Mouse (Mus musculus): ENCODE data around the gene Sumf1. TPM values are rescaled to one million over a fixed set of nuclear protein-coding genes. Genes with fewer than 3 reads are reported as not detected.

Gene Sumf1
- polyA plus RNA-seq, 1 experiment from 2014 or later: 22.1 TPM

GRCm38 (mm10) chr6:108225027-108225426 lies 39.6 kb upstream of the Sumf1 start:
- WGBS: 71% methylated on average over 2 of the region's 2 CpGs
- no peaks in the 10 kb centered on the region for H3K36me3 ChIP-seq (ENCODE audit: control insufficient read depth, insufficient read depth, low read length)
- no peak for ATAC-seq

GRCm38 (mm10) chr6:108224361-108224760 lies 39.0 kb upstream of the Sumf1 start:
- Histone ChIP-seq H3K4me2 (ENCODE audit: low read depth, low read length) (no peak overlapping the region), H3K4me1 (ENCODE audit: control insufficient read depth, insufficient read depth, low read length) (no peaks in the 10 kb centered on the region), H3K9ac (ENCODE audit: low read depth, low read length) (no peak overlapping the region), H3K27ac (ENCODE audit: low read length) (no peak overlapping the region), H3K27me3 (replicated peaks; ENCODE audit: control insufficient read depth, insufficient read depth, low read length) (no peaks in the 10 kb centered on the region), H3K4me3 (ENCODE audit: low read length) (no peak overlapping the region), H3K9me3 (ENCODE audit: control insufficient read depth, low read length) (no peaks in the 10 kb centered on the region), H3K36me3 (ENCODE audit: control insufficient read depth, insufficient read depth, low read length) (no peaks in the 10 kb centered on the region)
- 93% methylated on average over 4 of the region's 4 CpGs for WGBS
- ATAC-seq: no peak

More at GRCm38 (mm10) chr6:108225027-108225426, 39.6 kb upstream of the Sumf1 start:
- Histone ChIP-seq H3K4me1 (ENCODE audit: control insufficient read depth, insufficient read depth, low read length) (no peaks in the 10 kb centered on the region), H3K9me3 (ENCODE audit: control insufficient read depth, low read length) (no peaks in the 10 kb centered on the region), H3K9ac (ENCODE audit: low read depth, low read length) (no peak overlapping the region), H3K4me3 (ENCODE audit: low read length) (no peak overlapping the region), H3K27ac (ENCODE audit: low read length) (no peak overlapping the region), H3K4me2 (ENCODE audit: low read depth, low read length) (no peak overlapping the region), H3K27me3 (replicated peaks; ENCODE audit: control insufficient read depth, insufficient read depth, low read length) (no peaks in the 10 kb centered on the region)

- H3K27ac ChIP-seq (ENCODE audit: low read length): no peak overlapping the region
- H3K9me3 ChIP-seq (ENCODE audit: control insufficient read depth, low read length): no peaks in the 10 kb centered on the region
- 90% methylated on average over 5 of the region's 5 CpGs for WGBS
- no peaks in the 10 kb centered on the region for H3K36me3 ChIP-seq (ENCODE audit: control insufficient read depth, insufficient read depth, low read length)
- no peaks in the 10 kb centered on the region for H3K27me3 ChIP-seq (replicated peaks; ENCODE audit: control insufficient read depth, insufficient read depth, low read length)
- no peak overlapping the region for H3K4me3 ChIP-seq (ENCODE audit: low read length)
- H3K4me2 ChIP-seq (ENCODE audit: low read depth, low read length): no peak overlapping the region
- H3K9ac ChIP-seq (ENCODE audit: low read depth, low read length): no peak overlapping the region
- ATAC-seq: no peak
- no peaks in the 10 kb centered on the region for H3K4me1 ChIP-seq (ENCODE audit: control insufficient read depth, insufficient read depth, low read length)
Observed at GRCm38 (mm10) chr6:108222875-108223274, 37.5 kb upstream of the Sumf1 start.

- H3K9me3 ChIP-seq (ENCODE audit: control insufficient read depth, low read length): no peaks in the 10 kb centered on the region
- 51% methylated on average over 5 of the region's 5 CpGs for WGBS
Observed at GRCm38 (mm10) chr6:108222435-108222834, 37.1 kb upstream of the Sumf1 start.

GRCm38 (mm10) chr6:108217987-108218386 lies 32.6 kb upstream of the Sumf1 start:
- H3K9ac ChIP-seq (ENCODE audit: low read depth, low read length): no peak overlapping the region
- WGBS: 88% methylated on average over 3 of the region's 3 CpGs
- no peak overlapping the region for H3K27ac ChIP-seq (ENCODE audit: low read length)
- H3K9me3 ChIP-seq (ENCODE audit: control insufficient read depth, low read length): no peaks in the 10 kb centered on the region
- no peak overlapping the region for H3K4me2 ChIP-seq (ENCODE audit: low read depth, low read length)
- H3K27me3 ChIP-seq (replicated peaks; ENCODE audit: control insufficient read depth, insufficient read depth, low read length): no peaks in the 10 kb centered on the region
- H3K36me3 ChIP-seq (ENCODE audit: control insufficient read depth, insufficient read depth, low read length): no peaks in the 10 kb centered on the region
- H3K4me1 ChIP-seq (ENCODE audit: control insufficient read depth, insufficient read depth, low read length): peaks cover 3% of the 10 kb centered on the region; the same call in 1 of the 2 replicates
- ATAC-seq: no peak
- no peak overlapping the region for H3K4me3 ChIP-seq (ENCODE audit: low read length)

More at GRCm38 (mm10) chr6:108222435-108222834, 37.1 kb upstream of the Sumf1 start:
- no peak for ATAC-seq
- no peak overlapping the region for H3K4me3 ChIP-seq (ENCODE audit: low read length)
- H3K27me3 ChIP-seq (replicated peaks; ENCODE audit: control insufficient read depth, insufficient read depth, low read length): no peaks in the 10 kb centered on the region
- no peaks in the 10 kb centered on the region for H3K36me3 ChIP-seq (ENCODE audit: control insufficient read depth, insufficient read depth, low read length)
- H3K27ac ChIP-seq (ENCODE audit: low read length): no peak overlapping the region
- H3K4me2 ChIP-seq (ENCODE audit: low read depth, low read length): no peak overlapping the region
- no peak overlapping the region for H3K9ac ChIP-seq (ENCODE audit: low read depth, low read length)
- H3K4me1 ChIP-seq (ENCODE audit: control insufficient read depth, insufficient read depth, low read length): no peaks in the 10 kb centered on the region

GRCm38 (mm10) chr6:108216832-108217231 lies 31.4 kb upstream of the Sumf1 start:
- Histone ChIP-seq H3K4me3 (ENCODE audit: low read length) (no peak overlapping the region), H3K27me3 (replicated peaks; ENCODE audit: control insufficient read depth, insufficient read depth, low read length) (no peaks in the 10 kb centered on the region), H3K27ac (ENCODE audit: low read length) (no peak overlapping the region), H3K36me3 (ENCODE audit: control insufficient read depth, insufficient read depth, low read length) (no peaks in the 10 kb centered on the region), H3K9me3 (ENCODE audit: control insufficient read depth, low read length) (no peaks in the 10 kb centered on the region), H3K4me2 (ENCODE audit: low read depth, low read length) (no peak overlapping the region), H3K9ac (ENCODE audit: low read depth, low read length) (no peak overlapping the region), H3K4me1 (ENCODE audit: control insufficient read depth, insufficient read depth, low read length) (peaks cover 4% of the 10 kb centered on the region; the same call in 1 of the 2 replicates)
- WGBS: 89% methylated on average over 8 of the region's 8 CpGs
- ATAC-seq: no peak

- Histone ChIP-seq H3K9me3 (ENCODE audit: control insufficient read depth, low read length) (no peaks in the 10 kb centered on the region), H3K4me2 (ENCODE audit: low read depth, low read length) (no peak overlapping the region), H3K27ac (ENCODE audit: low read length) (no peak overlapping the region), H3K27me3 (replicated peaks; ENCODE audit: control insufficient read depth, insufficient read depth, low read length) (no peaks in the 10 kb centered on the region), H3K4me1 (ENCODE audit: control insufficient read depth, insufficient read depth, low read length) (peaks cover 8% of the 10 kb centered on the region), H3K9ac (ENCODE audit: low read depth, low read length) (no peak overlapping the region), H3K36me3 (ENCODE audit: control insufficient read depth, insufficient read depth, low read length) (no peaks in the 10 kb centered on the region), H3K4me3 (ENCODE audit: low read length) (no peak overlapping the region)
- 88% methylated on average over 5 of the region's 5 CpGs for WGBS
- no peak for ATAC-seq
Observed at GRCm38 (mm10) chr6:108216091-108216490, 30.7 kb upstream of the Sumf1 start.

GRCm38 (mm10) chr6:108214294-108214925 lies 29.0 kb upstream of the Sumf1 start:
- Histone ChIP-seq H3K9ac (ENCODE audit: low read depth, low read length) (peak overlapping the region; percentile 75), H3K9me3 (ENCODE audit: control insufficient read depth, low read length) (no peaks in the 10 kb centered on the region), H3K27me3 (replicated peaks; ENCODE audit: control insufficient read depth, insufficient read depth, low read length) (no peaks in the 10 kb centered on the region), H3K4me1 (ENCODE audit: control insufficient read depth, insufficient read depth, low read length) (peaks cover 8% of the 10 kb centered on the region), H3K4me2 (ENCODE audit: low read depth, low read length) (peak overlapping the region; percentile 83), H3K4me3 (ENCODE audit: low read length) (peak overlapping the region; percentile 81), H3K36me3 (ENCODE audit: control insufficient read depth, insufficient read depth, low read length) (no peaks in the 10 kb centered on the region), H3K27ac (ENCODE audit: low read length) (no peak overlapping the region)
- no peak for ATAC-seq
- WGBS: 17% methylated on average over 10 of the region's 10 CpGs

GRCm38 (mm10) chr6:108213481-108214293 lies 28.3 kb upstream of the Sumf1 start:
- ATAC-seq: peak; percentile 5; the same call in 1 of the 2 replicates
- peak overlapping the region; percentile 81 for H3K4me3 ChIP-seq (ENCODE audit: low read length)
- peak overlapping the region; percentile 75 for H3K9ac ChIP-seq (ENCODE audit: low read depth, low read length)
- no peaks in the 10 kb centered on the region for H3K36me3 ChIP-seq (ENCODE audit: control insufficient read depth, insufficient read depth, low read length)
- 2% methylated on average over 29 of the region's 29 CpGs for WGBS
- H3K9me3 ChIP-seq (ENCODE audit: control insufficient read depth, low read length): no peaks in the 10 kb centered on the region
- peaks cover 8% of the 10 kb centered on the region for H3K4me1 ChIP-seq (ENCODE audit: control insufficient read depth, insufficient read depth, low read length)
- H3K4me2 ChIP-seq (ENCODE audit: low read depth, low read length): peak overlapping the region; percentile 83
- H3K27ac ChIP-seq (ENCODE audit: low read length): no peak overlapping the region; the same call in 1 of the 2 replicates
- H3K27me3 ChIP-seq (replicated peaks; ENCODE audit: control insufficient read depth, insufficient read depth, low read length): no peaks in the 10 kb centered on the region
